Mouse (Mus musculus): ENCODE results near the gene Fads6.

Fads6 gene

DNA sequence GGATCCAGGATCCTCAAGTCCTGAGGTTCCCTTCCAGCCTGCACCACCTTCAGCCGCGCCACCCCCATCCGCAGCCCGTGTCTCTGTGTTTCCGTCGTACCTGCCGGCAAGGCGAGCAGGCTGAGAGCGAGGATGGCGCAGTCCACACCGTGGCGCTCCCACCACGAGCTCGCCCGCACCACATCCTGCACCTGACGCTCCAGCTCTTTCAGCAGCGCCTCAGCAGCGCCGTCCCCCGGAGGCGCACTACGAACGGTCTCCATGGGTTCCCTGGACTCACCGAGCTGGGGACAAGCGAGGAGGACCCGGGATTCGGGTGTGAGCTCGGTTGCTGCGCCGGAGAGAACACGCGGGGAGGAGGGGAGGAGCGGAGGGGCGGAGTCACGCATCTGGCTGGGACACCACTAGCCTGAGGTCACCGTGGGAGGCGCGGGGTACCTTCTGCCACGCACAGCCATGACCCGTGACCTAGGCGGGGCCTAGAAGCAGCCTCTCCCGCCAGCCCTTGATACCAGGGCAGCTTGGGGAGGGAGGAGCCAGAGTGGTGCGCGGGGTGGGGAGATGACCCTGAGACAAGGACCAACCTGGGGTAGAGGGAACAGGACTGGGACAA lies at the start of gene Fads6:
TSS of gene Fads6 (minus strand) at position 450 of the 613 bp plus-strand sequence.
- DNase-seq: peak; percentile 71

DNA sequence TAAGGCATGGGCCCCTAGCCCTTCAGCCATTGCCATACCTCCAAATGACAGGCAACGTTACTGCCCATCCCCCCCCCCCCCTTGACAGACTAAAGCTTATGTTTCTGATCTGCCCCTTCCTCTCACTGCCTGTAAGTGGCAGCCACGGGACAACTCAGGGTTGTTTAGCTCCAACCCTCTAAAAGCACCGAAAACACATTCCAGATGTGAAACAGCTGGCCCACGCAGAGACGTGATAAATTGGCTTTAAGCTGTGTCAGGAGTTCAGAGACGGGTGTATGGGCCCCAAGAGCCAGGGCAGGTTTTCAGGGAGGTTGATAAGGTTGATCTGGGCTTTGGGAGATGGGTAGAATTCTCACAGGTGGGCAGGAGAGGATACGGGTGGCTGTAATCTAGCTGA lies 48.1 kb upstream of the Fads6 start:
- no peak for DNase-seq

DNA sequence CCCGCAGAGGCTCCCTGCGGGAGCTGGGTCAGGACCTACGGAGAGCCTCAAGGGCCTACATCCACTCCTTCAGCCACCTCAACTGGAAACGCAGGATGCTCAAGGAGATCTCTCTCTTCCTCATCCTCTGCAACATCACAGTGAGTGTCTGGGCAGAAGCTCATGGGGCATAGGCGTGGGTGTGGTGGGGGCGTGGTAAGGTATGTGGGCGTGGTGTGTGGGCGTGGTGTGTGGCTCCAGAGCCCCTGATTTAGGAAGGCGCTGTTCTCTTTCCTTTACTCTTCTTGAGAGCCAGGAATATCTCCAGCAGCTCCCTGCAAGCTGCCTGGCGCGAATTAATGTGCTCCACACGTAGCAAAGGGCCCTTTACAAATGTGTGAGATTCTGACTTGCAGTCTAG lies 47.5 kb upstream of the Fads6 start:
- DNase-seq: no peak

DNA sequence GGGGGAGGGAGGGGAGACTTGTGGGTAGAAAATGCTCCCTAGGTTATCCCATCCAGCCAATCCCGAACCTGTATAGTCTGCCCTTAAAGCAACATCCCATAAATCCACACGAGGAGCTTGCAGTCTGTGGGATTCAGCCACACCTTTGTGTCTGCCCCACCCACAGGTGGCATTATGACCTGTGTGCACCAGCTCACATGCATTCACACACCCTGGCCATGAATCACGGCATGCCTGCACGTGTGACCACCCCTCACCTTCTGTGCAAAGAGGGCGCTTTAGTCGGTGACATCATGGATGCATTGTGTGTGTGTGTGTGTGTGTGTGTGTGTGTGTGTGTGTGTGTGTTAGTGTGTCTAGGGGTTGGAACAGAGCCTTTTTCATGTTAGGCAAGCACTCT lies 44.4 kb upstream of the Fads6 start:
- no peak for DNase-seq

DNA sequence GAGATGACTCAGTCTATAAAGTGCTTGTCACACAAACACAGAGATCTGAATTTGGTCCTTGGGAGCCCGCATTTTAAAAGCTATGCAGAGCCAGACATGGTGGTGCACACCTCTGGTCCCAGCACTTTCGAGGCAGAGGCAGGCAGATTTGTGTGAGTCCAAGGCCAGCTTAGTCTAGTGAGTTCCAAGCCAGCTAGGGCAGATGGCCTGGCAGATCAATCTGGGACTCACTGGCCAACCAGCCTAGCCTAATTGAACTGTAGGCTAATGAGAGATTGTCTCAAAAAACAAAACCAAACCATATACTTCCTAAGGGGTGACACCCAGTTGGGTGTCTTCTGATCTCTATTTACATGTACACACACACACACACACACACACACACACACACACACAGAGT lies 43.8 kb upstream of the Fads6 start:
- DNase-seq: no peak

DNA sequence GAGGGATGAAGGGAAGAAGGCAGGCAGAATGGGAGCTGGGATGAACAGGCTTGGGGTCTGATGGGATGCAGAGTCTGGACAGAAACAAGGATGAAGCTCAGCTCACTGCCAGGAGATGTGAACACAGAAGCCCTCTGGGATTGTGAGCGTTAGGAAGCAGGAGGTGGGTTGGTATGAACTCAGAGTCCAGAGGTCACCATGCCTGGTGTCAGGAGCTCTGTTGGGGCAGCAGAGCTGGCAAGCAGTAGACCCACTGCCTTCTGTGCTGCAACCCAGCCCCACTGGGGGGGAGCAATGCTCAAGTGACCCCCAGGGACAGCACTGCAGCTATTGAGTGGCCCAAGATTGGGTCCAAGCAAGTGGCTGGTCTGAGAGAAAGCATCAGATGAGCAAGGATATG lies 40.4 kb upstream of the Fads6 start:
- DNase-seq: peak; percentile 48

DNA sequence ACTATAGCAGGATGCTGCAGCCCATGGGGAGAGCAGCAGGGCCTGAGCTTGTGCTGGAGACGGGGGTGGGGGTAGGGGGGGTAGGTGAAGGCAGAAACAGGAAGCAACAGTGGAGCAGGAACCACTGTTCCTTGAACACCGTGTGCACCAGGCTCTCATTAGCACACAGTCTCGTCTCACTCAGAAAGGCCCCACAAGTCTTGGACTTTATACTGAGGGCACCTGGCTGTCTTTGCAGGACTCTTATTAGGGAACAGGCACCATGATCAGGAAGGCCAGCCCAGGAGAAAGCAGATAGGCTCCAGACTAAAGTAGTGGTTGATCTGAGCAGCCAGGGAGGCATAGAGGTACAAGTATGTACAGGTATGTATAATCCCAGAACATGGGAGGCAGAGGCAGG lies 39.9 kb upstream of the Fads6 start:
- DNase-seq: peak; percentile 53

DNA sequence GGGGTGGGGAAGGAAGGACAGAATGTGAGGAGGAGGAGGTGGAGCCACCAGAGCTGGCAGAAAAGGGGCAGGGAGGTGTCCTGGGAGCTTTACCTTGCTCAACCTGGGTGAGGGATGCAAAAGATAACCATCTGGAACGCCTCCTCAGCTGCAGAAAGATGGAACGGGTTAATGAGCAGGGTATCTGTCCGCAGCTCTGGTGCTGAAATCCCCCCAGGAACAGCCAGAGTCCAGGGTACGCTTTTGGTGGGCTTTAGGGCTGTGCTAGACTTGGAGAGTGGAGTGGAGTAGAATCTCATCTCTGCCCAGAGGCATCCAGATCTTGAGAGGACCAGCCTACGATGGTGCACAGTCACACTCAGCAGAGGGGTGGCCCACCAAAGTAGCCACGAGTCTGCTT lies 38.7 kb upstream of the Fads6 start:
- DNase-seq: no peak

DNA sequence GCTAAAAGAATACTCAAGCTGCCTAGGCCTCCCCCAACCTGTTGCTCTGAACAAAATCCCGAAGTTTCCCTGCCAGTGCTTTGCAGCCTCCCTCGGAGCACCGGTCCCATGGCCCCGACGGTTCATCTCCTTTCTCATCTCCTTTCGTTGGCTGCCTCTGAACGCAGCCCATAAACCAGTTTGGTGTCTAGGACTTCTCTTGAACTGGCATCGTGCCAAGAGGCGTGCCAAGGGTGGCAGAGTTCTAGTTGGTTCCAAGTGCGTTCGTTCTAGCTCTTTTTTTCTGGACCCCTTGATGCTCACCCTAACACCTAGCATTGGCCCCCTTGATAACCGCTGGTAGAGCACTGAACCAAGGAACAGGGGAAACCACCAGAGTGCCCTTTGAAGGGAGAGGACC lies 37.8 kb upstream of the Fads6 start:
- peak; percentile 34 for DNase-seq

DNA sequence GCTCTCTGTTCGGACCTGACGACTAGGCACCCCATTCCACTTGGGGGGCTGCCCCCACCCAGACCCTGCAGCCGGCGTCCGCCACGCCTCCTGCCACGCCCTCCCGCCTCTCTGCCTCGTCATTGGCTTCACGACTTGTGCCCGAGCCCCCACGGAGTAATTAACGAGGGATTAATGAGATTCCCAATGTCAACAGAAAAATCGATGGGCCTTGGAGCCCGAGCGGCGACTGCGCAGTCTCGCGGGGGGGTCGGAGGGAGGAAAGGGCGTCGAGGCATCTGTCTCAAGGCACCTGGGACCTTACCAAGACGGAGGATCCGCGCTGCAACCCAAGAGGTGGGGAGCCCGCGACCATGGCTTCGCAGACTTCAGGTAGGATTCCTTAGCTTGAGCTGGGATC lies 37.1 kb upstream of the Fads6 start, which contains the start of gene Otop3:
TSS of gene Otop3 (plus strand) at position 201 of the 400 bp plus-strand sequence.
- no peak for DNase-seq

DNA sequence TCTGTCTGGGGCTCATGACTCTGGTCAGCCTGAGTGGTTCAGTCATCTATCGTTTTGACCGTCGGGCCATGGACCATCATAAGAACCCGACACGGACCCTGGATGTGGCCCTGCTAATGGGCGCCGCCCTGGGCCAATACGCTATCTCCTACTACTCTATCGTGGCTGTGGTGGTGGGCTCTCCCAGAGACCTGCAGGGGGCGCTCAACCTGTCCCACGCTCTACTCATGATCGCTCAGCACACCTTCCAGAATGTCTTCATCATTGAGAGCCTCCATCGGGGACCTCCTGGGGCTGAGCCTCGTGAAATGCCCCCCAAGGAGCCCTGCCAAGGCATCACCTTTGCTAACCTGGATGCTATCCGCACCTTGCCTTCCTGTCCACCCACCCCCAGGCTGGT lies 31.9 kb upstream of the Fads6 start:
- DNase-seq: no peak

DNA sequence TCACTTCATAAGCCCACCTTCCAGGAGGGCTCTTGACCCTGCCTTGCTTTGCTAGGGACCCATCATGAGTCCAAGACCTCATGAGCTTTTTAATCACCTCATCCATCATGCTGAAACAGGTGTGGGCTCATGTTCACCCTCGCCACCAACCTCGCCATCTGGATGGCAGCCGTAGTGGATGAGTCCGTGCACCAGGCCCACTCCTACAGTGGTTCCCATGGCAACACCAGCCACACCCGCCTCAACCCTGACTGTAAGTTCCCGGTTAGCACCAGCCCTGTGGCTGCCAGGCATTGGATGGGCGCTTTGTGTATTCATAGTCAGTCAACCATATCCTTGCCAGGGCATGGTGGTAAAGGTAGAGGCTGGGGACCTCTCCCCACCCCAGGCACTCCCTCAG lies 29.3 kb upstream of the Fads6 start:
- DNase-seq: no peak

DNA sequence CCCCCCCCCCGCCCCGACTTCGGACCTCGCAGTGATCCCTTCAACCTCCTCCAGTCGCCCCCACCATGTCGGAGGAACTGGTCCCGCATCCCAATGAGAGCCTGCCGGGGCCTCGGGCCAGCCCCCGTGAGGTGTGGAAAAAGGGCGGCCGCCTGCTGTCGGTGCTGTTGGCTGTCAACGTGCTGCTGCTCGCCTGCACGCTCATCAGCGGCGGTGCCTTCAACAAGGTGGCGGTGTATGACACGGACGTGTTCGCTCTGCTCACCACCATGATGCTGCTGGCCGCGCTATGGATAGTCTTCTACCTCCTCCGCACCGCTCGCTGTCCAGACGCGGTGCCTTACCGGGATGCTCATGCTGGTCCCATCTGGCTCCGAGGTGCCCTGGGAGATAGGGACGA lies 25.9 kb upstream of the Fads6 start:
- DNase-seq: no peak

DNA sequence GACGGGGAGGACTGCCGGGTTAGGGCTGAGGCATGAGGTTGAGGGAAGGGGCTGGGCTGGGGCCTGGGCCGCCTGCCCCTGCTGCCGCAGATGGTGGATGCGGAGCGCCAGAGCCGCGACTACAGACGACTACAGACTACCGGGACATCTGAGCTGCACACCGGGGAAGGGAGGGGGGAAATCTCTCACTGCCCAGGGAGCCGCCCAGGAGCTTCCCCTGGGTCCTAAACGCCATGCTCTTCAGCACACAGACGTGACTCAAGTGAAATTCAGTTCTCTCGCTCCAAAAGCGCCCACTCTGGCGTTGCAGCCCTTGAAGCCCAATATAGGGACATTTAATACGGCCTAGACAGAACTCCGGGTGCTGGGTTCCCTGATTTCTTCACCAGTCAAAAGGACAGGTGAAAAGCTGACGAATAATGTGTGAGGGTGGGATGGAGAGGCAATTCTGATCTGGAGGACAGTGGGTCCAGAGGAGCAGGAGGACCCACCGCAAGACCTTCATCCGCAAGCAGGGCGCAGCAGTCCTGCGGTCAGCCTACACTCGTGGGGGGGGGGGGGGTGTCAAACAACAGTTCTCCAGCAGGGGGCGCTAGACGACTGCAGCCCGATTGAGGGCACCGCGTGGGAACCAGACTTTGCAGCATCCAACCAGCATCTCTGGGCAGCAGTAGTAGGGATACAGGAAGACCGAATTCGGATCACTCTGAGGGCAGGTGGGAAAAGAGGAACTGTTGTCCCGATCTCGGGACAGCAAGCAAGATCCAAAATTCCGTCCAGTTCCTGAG lies 24.6 kb upstream of the Fads6 start, which contains the start of gene Ush1g:
TSS of gene Ush1g (minus strand) at position 136 of the 788 bp plus-strand sequence.
- DNase-seq: peak; percentile 27

DNA sequence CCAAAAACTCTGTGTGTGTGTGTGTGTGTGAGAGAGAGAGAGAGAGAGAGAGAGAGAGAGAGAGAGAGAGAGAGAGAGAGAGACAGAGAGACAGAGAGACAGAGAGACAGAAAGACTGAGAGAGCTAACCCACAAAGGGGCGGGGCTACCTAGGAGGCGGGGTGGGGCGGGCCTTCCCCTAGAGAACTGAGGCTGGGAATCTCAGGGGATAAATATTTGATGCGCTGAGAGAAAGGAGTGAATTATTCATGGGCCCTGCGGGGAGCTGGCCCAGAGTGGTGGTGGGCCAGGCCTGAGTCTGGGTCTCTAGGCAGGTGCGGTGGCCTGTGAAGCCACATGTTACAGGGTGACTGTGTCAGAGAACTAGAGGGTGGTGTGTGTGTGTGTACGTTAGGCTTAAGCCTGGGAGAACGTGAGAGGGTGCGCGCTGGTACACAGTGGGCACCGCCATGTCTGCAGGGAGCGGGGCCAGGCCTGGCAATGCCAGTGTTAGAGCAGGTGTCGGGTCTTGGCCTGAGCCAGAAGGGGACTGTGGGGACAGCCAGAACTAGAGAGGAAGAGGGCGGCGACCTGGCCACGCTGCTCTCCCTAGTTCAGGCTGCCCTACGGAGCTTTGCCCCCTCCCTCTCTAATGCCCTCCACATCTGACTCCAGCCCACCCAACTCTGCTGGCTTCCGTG lies 22.4 kb upstream of the Fads6 start:
- DNase-seq: no peak

DNA sequence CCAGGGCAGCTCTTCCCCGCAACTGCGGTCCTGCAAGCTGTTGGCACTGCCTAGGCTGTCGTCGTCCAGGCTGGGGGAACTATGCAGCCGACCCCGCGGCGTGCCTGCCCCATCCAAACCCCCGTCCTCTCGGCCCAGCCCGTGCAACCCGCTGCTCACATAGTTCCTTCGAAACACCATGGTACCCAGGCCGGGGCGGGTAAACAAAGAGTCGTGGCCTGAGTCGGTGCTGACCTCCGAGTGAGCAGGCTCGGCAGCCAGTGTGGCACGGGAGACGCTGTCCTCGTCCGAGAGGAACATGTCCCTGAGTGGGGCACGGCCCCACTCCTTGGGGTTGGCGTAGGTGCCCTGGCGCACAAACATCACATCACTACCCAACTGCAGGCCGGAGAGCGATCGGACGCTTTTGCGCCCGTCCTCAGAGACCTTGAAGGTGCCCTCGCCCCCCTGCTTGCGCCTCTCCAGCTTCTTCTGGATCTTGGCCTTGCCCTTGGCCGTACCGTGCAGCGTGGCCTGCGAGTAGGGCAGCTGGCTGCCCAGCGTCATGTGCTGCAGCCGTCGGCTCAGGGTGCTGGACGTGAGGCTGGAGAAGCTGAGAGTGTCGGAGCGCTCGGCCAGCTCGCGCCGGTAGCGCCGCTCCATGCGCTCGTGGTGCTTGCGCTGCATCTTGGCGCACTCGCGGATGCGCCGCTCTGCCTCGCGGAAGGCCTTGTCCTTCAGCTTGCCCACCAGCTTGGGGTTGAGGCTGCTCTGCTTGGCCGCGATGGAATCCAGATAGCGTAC lies 21.0 kb upstream of the Fads6 start:
- no peak for DNase-seq

DNA sequence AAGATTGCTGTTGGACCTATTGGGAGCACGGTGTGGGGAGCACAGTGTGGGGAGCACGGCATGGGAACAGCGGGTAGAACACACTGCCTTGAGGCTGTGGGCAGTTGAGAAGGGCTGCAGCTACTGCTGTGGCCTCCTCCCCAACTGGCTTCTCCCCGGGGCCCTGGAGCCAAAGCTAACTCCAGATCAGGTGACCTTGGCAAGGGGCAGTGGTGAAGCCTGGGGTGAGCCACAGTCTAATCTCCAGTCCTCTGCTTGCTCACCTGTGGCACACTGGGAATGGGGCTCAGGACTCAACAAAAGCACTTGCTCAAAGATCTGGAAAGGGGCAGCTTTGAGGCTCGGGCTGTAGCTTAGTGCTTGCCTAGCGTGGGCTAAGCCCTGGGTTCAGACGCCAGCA lies 19.7 kb upstream of the Fads6 start:
- no peak for DNase-seq

DNA sequence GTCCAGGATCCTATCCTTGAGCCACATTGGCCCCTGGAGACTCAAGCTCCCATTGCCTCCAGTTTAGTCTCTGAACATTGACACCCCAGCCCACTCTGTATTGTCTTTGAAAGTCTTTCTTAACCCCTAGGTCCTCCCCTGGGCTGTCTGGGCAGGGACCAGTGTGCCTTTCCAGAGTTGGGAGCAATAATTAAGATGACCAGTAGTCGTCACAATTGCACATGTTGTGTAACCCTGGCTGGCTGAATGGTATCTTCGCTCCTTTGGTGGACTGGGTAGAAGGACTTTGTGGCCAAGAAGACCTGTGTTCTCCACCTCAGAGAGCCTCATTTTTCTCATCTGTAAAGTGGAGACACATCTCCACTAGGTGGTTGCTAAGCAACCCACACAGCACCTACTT lies 16.8 kb upstream of the Fads6 start:
- DNase-seq: peak; percentile 33

DNA sequence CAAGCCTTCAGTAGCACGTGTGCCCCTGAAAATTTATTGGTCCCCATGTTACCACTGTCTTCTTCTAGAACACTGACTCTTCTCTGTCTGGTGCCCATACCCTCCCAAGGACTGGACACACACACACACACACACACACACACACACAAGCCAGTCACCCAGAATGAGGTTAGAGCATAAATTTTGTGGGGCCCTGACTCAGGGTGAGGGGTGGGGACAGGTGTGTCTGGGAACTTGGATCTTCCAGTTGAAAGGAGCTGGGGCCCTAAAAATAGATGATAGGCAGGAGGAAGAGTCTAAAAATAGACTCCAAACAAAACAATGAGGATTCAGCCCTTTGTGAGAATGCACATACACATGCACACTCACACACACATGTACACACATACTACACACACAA lies 11.3 kb upstream of the Fads6 start:
- no peak for DNase-seq

DNA sequence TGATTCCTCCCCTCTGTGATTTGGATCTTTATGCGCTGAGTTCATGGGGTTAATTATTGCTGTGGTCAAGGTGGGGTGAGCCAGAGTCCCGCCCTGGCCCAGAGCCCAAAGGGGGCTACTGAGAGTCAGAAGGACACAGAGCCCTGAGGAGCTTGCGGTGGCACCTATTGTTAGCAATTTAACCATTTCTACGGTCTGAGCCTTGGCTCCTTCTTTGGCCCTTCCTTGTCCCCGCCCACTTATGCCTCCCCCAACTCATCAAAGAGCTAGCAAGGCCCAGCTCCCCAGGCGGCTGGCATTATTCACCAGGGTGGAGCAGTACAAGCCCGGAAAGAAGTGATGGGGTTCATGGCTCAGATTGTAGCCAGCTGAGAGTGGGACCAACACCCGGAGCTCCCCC lies 9.4 kb upstream of the Fads6 start, which contains the start of gene Otop2:
TSS of gene Otop2 (plus strand) at position 301 of the 400 bp plus-strand sequence.
- no peak for DNase-seq

DNA sequence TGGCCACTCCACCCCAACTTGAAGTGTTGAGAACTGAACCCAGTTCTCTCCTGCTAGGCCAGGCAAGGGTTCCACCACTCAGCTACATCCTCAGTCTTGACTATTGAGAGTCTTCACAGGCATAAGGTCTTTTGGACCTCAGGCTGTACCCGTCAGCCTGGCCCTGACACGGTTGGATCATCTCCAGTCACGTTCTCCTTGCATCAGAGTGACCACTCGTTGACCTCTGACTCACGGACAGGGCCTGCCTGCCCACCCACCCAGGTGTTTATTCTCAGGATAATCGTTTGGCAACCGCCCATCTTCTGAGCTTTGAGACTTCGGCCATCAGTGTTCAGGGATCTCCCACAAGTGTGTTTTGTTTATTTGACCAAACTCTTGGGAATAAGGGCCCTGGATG lies 5.7 kb upstream of the Fads6 start:
- DNase-seq: no peak

DNA sequence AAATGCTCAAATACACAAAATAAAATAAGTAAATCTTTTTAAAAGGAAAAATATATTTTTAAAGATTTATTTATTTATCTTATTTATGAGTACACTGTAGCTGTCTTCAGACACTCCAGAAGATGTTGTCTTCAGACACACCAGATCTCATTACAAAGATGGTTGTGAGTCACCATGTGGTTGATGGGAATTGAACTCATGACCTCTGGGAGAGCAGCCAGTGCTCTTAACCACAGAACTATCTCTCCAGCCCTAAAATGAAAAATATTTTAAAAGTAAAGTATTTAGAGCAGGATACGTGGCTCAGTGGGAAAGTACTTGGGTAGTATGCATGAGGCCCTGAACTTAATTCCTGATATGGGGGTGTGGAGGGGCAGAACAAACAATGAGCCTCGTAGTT lies 3.9 kb upstream of the Fads6 start:
- no peak for DNase-seq

DNA sequence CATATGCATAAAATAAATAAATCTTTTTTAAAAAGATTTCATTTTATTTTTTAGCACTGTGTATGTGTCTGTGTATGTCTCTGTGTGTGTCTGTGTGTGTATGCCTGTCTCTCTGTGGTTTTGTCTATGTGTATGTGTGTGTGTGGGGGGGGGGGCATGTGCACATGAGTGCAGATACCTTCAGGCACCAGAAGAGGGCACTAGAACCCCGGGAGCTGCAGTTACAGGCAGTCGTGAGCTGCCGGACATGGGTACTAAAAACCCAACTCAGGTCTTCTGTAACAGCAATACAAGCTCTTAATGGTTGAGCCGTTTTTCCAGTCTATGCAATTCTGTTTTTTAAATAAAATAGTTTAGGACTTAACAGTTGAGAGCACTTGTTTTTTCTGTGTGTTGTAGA lies 3.3 kb upstream of the Fads6 start:
- no peak for DNase-seq
